Mouse (Mus musculus) megakaryocyte, embryonic 14.5 days (primary cell): ENCODE data around the gene Myom3.

Experiments
- FLI1 ChIP-seq: IDR thresholded peaks from 2 replicates; pipeline ENCODE4 v1.6.1; 2012; ENCODE audit warnings: low read length, inconsistent platforms, mixed read lengths
- GATA1 ChIP-seq: IDR thresholded peaks from 3 replicates; pipeline ENCODE4 v1.6.1; 2012; ENCODE audit warnings: mixed read lengths, low read length, inconsistent platforms, borderline replicate concordance

DNA sequence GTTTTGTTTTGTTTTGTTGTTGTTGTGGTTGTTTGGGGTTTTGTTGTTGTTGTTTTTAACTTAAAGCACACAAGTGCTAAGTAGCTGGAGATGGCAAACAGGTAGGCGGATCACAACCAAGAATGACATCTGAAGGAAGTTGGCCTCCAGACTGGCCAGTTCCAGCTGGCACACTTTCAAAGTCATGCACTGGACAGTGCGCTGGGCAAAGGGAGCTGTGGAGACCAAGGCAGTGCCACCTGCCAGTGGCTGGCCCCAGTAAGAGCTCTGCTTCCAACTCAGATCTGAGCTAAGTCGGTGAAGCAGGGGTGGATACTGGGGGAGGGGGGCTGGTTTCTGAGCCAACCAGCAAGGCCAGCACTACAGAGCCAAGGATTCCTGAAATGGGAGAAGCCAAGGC lies 7.5 kb downstream of the Myom3 start:
- TF ChIP-seq FLI1 (no peak), GATA1 (no peak)
